Mouse (Mus musculus) forebrain, embryonic 14.5 days (tissue): ENCODE measurements around the gene Zfp324. TPM values are rescaled to one million over a fixed set of nuclear protein-coding genes. Genes with fewer than 3 reads are reported as not detected.

Experiments
- ATAC-seq: fragments of 200-750 bp; cut with Nextera tagmentation; 2 replicates; pipeline ENCODE4 v1.8.0; 2017; ENCODE audit warnings: mild to moderate bottlenecking, moderate library complexity
- DNase-seq: peaks from one replicate; pipeline ENCODE4 v3.0.0-alpha.2; 2015; ENCODE audit warnings: low spot score
- H3K27ac ChIP-seq: fragments of 300-500 bp; sonication (generic); 2 replicates; pipeline ENCODE4 v1.5.1; 2014; ENCODE audit warnings: low read depth, mild to moderate bottlenecking, control low read depth, low read length, moderate library complexity
- H3K27me3 ChIP-seq: fragments of 300-500 bp; sonication (generic); replicated peaks from 2 replicates; pipeline ENCODE4 v1.6.1; 2014; ENCODE audit warnings: low read length, control low read depth, mixed read lengths; ENCODE audit not compliant: control insufficient read depth, insufficient read depth
- H3K36me3 ChIP-seq: fragments of 300-500 bp; sonication (generic); 2 replicates; pipeline ENCODE4 v1.6.1; 2014; ENCODE audit warnings: low read length, control low read depth; ENCODE audit not compliant: control insufficient read depth, insufficient read depth
- H3K4me1 ChIP-seq: fragments of 300-500 bp; sonication (generic); 2 replicates; pipeline ENCODE4 v1.6.1; 2014; ENCODE audit warnings: antibody characterized with exemption, low read length, control low read depth; ENCODE audit not compliant: control insufficient read depth, insufficient read depth
- H3K4me2 ChIP-seq: fragments of 300-500 bp; sonication (generic); 2 replicates; pipeline ENCODE4 v1.6.1; 2014; ENCODE audit warnings: mild to moderate bottlenecking, control low read depth, low read length
- H3K4me3 ChIP-seq: fragments of 300-500 bp; sonication (generic); 2 replicates; pipeline ENCODE4 v1.5.1; 2014; ENCODE audit warnings: low read depth, low read length, control low read depth
- H3K9ac ChIP-seq: fragments of 300-500 bp; sonication (generic); 2 replicates; pipeline ENCODE4 v1.6.1; 2014; ENCODE audit warnings: mild to moderate bottlenecking, low read length, control low read depth, moderate library complexity
- H3K9me3 ChIP-seq: fragments of 300-500 bp; sonication (generic); replicated peaks from 2 replicates; pipeline ENCODE4 v1.6.1; 2016; ENCODE audit warnings: low read length, control low read depth, mixed read lengths; ENCODE audit not compliant: control insufficient read depth
- WGBS: fragments of 180-500 bp; shearing (Covaris S2); extraction: QIAGEN DNeasy Blood & Tissue Kit; methylation state at CpG from one replicate; pipeline ENCODE4 v1.1.7; 2014; 5-methylcytosine and 5-hydroxymethylcytosine counted together
- polyA plus RNA-seq: library from polyadenylated mRNA; unstranded; fragments of >200 nt; fragmentation: Nextera tagmentation; extraction: Ambion mirVana; gene quantifications from 2 replicates; pipeline ENCODE4 v1.2.1, GENCODE M21; 2014

Zfp324 gene
- polyA plus RNA-seq, 1 experiment from 2014 or later: 10.1 TPM

GRCm38 (mm10) chr7:12980291-12980690 is 14.7 kb downstream of the Zfp324 start:
- peaks cover 10% of the 10 kb centered on the region; the same call in 1 of the 2 replicates for H3K4me1 ChIP-seq
- H3K4me3 ChIP-seq: no peak overlapping the region
- DNase-seq (no peak), ATAC-seq (no peak)
- H3K27me3 ChIP-seq: no peaks in the 10 kb centered on the region
- H3K27ac ChIP-seq: no peak overlapping the region
- H3K9ac ChIP-seq: no peak overlapping the region
- peaks cover 7% of the 10 kb centered on the region; the same call in 1 of the 2 replicates for H3K36me3 ChIP-seq
- WGBS: 88% methylated on average over 7 of the region's 7 CpGs
- H3K4me2 ChIP-seq: no peak overlapping the region
- no peaks in the 10 kb centered on the region for H3K9me3 ChIP-seq

- Histone ChIP-seq H3K27ac (no peak overlapping the region), H3K27me3 (no peaks in the 10 kb centered on the region), H3K4me3 (no peak overlapping the region), H3K36me3 (peaks cover 7% of the 10 kb centered on the region; the same call in 1 of the 2 replicates), H3K4me2 (no peak overlapping the region), H3K9me3 (no peaks in the 10 kb centered on the region), H3K9ac (no peak overlapping the region), H3K4me1 (no peaks in the 10 kb centered on the region)
- ATAC-seq: no peak
- no peak for DNase-seq
- WGBS: 76% methylated on average over 1 of the region's 1 CpGs
Observed at GRCm38 (mm10) chr7:12985724-12986123, 20.1 kb downstream of the Zfp324 start.

GRCm38 (mm10) chr7:12986906-12987305 is 21.3 kb downstream of the Zfp324 start:
- no peak overlapping the region for H3K4me2 ChIP-seq
- ATAC-seq (no peak), DNase-seq (no peak)
- no peaks in the 10 kb centered on the region for H3K4me1 ChIP-seq
- no peak overlapping the region for H3K4me3 ChIP-seq
- H3K27ac ChIP-seq: no peak overlapping the region
- peaks cover 6% of the 10 kb centered on the region; the same call in 1 of the 2 replicates for H3K36me3 ChIP-seq
- no peaks in the 10 kb centered on the region for H3K27me3 ChIP-seq
- no peaks in the 10 kb centered on the region for H3K9me3 ChIP-seq
- no peak overlapping the region for H3K9ac ChIP-seq
- WGBS: 89% methylated on average over 8 of the region's 8 CpGs

GRCm38 (mm10) chr7:12987409-12988189 is 22.0 kb downstream of the Zfp324 start:
- no peak for ATAC-seq
- no peak for DNase-seq

GRCm38 (mm10) chr7:12992222-12992621 is 26.6 kb downstream of the Zfp324 start:
- Histone ChIP-seq H3K9ac (no peak overlapping the region), H3K4me3 (no peak overlapping the region), H3K4me1 (no peaks in the 10 kb centered on the region), H3K4me2 (no peak overlapping the region), H3K27ac (no peak overlapping the region), H3K36me3 (no peaks in the 10 kb centered on the region), H3K9me3 (no peaks in the 10 kb centered on the region), H3K27me3 (no peaks in the 10 kb centered on the region)
- ATAC-seq: no peak
- DNase-seq: no peak
- 4% methylated on average over 3 of the region's 3 CpGs for WGBS

More at GRCm38 (mm10) chr7:12987409-12988189, 22.0 kb downstream of the Zfp324 start:
- no peaks in the 10 kb centered on the region for H3K36me3 ChIP-seq
- no peaks in the 10 kb centered on the region for H3K4me1 ChIP-seq
- H3K9me3 ChIP-seq: no peaks in the 10 kb centered on the region
- H3K9ac ChIP-seq: no peak overlapping the region
- H3K4me3 ChIP-seq: no peak overlapping the region
- no peak overlapping the region for H3K27ac ChIP-seq
- no peak overlapping the region for H3K4me2 ChIP-seq
- no peaks in the 10 kb centered on the region for H3K27me3 ChIP-seq
- 86% methylated on average over 8 of the region's 8 CpGs for WGBS

GRCm38 (mm10) chr7:12993148-12993547 is 27.5 kb downstream of the Zfp324 start:
- Histone ChIP-seq H3K4me3 (no peak overlapping the region), H3K27me3 (no peaks in the 10 kb centered on the region), H3K4me1 (no peaks in the 10 kb centered on the region), H3K9me3 (no peaks in the 10 kb centered on the region), H3K27ac (no peak overlapping the region), H3K36me3 (no peaks in the 10 kb centered on the region), H3K9ac (no peak overlapping the region), H3K4me2 (no peak overlapping the region)
- ATAC-seq: no peak
- DNase-seq: no peak
- 90% methylated on average over 10 of the region's 10 CpGs for WGBS

- ATAC-seq: no peak
- H3K9ac ChIP-seq: no peak overlapping the region
Observed at GRCm38 (mm10) chr7:12995862-12996261, 30.2 kb downstream of the Zfp324 start.

GRCm38 (mm10) chr7:12997230-12997629 is 31.6 kb downstream of the Zfp324 start:
- no peaks in the 10 kb centered on the region for H3K9me3 ChIP-seq
- no peaks in the 10 kb centered on the region for H3K4me1 ChIP-seq
- WGBS: 74% methylated on average over 5 of the region's 5 CpGs
- H3K27me3 ChIP-seq: no peaks in the 10 kb centered on the region
- no peak for DNase-seq
- no peak overlapping the region for H3K27ac ChIP-seq
- H3K4me2 ChIP-seq: no peak overlapping the region
- ATAC-seq: no peak
- H3K9ac ChIP-seq: no peak overlapping the region
- H3K4me3 ChIP-seq: no peak overlapping the region
- H3K36me3 ChIP-seq: no peaks in the 10 kb centered on the region

More at GRCm38 (mm10) chr7:12995862-12996261, 30.2 kb downstream of the Zfp324 start:
- Histone ChIP-seq H3K27ac (no peak overlapping the region), H3K4me3 (no peak overlapping the region), H3K4me1 (no peaks in the 10 kb centered on the region), H3K4me2 (no peak overlapping the region), H3K9me3 (no peaks in the 10 kb centered on the region), H3K36me3 (no peaks in the 10 kb centered on the region), H3K27me3 (no peaks in the 10 kb centered on the region)
- no peak for DNase-seq

GRCm38 (mm10) chr7:12998053-12998452 is 32.4 kb downstream of the Zfp324 start, which contains the start of gene Slc27a5:
Gene Slc27a5, minus strand, starts transcription at chr7:12998192.
- 85% methylated on average over 5 of the region's 5 CpGs for WGBS
- Histone ChIP-seq H3K4me3 (no peak within 1 kb of the TSS), H3K36me3 (peaks cover 4% of the 10 kb centered on the region; the same call in 1 of the 2 replicates), H3K9ac (no peak within 1 kb of the TSS), H3K4me2 (no peak within 1 kb of the TSS), H3K9me3 (no peaks in the 10 kb centered on the region), H3K27me3 (no peaks in the 10 kb centered on the region), H3K4me1 (no peaks in the 10 kb centered on the region), H3K27ac (no peak within 1 kb of the TSS)
- ATAC-seq (no peak), DNase-seq (no peak)
